Mouse (Mus musculus): ENCODE results near the gene Etfbkmt. TPM values are rescaled to one million over a fixed set of nuclear protein-coding genes. Genes with fewer than 3 reads are reported as not detected.

Gene Etfbkmt
- total RNA-seq, 1 experiment = 6.8 TPM

GRCm38 (mm10) chr6:149193276-149193905 is 53.7 kb downstream of the Etfbkmt start:
- peaks cover 5% of the 10 kb centered on the region; the same call in 1 of the 2 replicates for H3K9me3 ChIP-seq (ENCODE audit: control insufficient read depth, insufficient read depth, low read depth, low read length)
- H3K36me3 ChIP-seq (ENCODE audit: control insufficient read depth, insufficient read depth, low read length, poor library complexity, severe bottlenecking) = no peaks in the 10 kb centered on the region
- no peak overlapping the region for H3K9ac ChIP-seq (ENCODE audit: insufficient read depth, low read depth, low read length, poor library complexity, severe bottlenecking)
- no peak for TF ChIP-seq ZC3H11A (IDR thresholded peaks at IDR 0.05; ENCODE audit: borderline replicate concordance, low read depth, low read length)
- 0 out of 2 replicates have a peak, but pooled peaks have one; percentile 65 for TF ChIP-seq MAFK (IDR thresholded peaks at IDR 0.05; ENCODE audit: insufficient read depth, low read depth, low read length)
- H3K27ac ChIP-seq (ENCODE audit: insufficient read depth, low read depth, low read length, poor library complexity, severe bottlenecking) = peak overlapping the region; percentile 44; the same call in 1 of the 2 replicates
- DNase-seq (ENCODE audit: low read depth, low spot score) = no peak
- in situ Hi-C loops (cut with MboI; ENCODE audit: low sequenced_read_pairs in 2 of 2, unreplicated experiment in 2 of 2) = no loop called here
- no peak overlapping the region for H3K4me3 ChIP-seq (ENCODE audit: insufficient read depth in 1 of 2, low read depth in 1 of 2, low read length in 2 of 2, poor library complexity in 1 of 2, severe bottlenecking in 1 of 2)
- H3K4me1 ChIP-seq (ENCODE audit: control insufficient read depth in 2 of 2, insufficient read depth in 2 of 2, low read length in 2 of 2, poor library complexity in 1 of 2) = no peaks in the 10 kb centered on the region

- no peak overlapping the region for H3K4me3 ChIP-seq (ENCODE audit: insufficient read depth in 1 of 2, low read depth in 1 of 2, low read length in 2 of 2, poor library complexity in 1 of 2, severe bottlenecking in 1 of 2)
- in situ Hi-C loops (cut with MboI; ENCODE audit: low sequenced_read_pairs in 2 of 2, unreplicated experiment in 2 of 2) = no loop called here
- H3K27ac ChIP-seq (ENCODE audit: insufficient read depth, low read depth, low read length, poor library complexity, severe bottlenecking) = no peak overlapping the region
- TF ChIP-seq CHD2 (IDR thresholded peaks at IDR 0.05; ENCODE audit: low read depth, low read length) (no peak), ZC3H11A (IDR thresholded peaks at IDR 0.05; ENCODE audit: borderline replicate concordance, low read depth, low read length) (no peak), ZNF384 (IDR thresholded peaks at IDR 0.05; ENCODE audit: low read depth, low read length) (no peak), MAFK (IDR thresholded peaks at IDR 0.05; ENCODE audit: insufficient read depth, low read depth, low read length) (no peak), HCFC1 (IDR thresholded peaks at IDR 0.05; ENCODE audit: borderline replicate concordance, insufficient read depth, low read length) (no peak)
- no peak for DNase-seq (ENCODE audit: low read depth, low spot score)
- H3K9me3 ChIP-seq (ENCODE audit: control insufficient read depth, insufficient read depth, low read depth, low read length) = peaks cover 5% of the 10 kb centered on the region; the same call in 1 of the 2 replicates
- H3K36me3 ChIP-seq (ENCODE audit: control insufficient read depth, insufficient read depth, low read length, poor library complexity, severe bottlenecking) = no peaks in the 10 kb centered on the region
- no peak overlapping the region for H3K9ac ChIP-seq (ENCODE audit: insufficient read depth, low read depth, low read length, poor library complexity, severe bottlenecking)
- H3K4me1 ChIP-seq (ENCODE audit: control insufficient read depth in 2 of 2, insufficient read depth in 2 of 2, low read length in 2 of 2, poor library complexity in 1 of 2) = no peaks in the 10 kb centered on the region
These were observed 57.5 kb downstream of the Etfbkmt start for GRCm38 (mm10) chr6:149197116-149197515.

DNA sequence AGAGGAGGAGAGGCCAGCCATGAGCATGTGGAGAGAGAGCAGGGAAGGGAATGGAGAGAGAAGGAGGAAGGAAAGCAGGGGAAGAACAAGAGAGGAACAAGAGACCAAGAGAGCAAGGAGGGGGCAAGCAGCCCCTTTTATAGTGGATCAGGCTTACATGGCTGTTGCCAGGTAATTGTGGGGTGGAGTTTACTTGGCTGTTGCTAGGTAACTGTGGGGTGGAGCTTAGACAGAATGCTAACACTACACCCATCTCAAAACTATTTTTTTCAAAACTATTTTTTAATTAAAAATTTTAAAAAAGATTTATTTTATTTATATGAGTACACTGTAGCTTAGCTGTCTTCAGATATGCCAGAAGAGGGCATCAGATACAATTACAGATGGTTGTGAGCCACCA is 58.9 kb downstream of the Etfbkmt start:
- in situ Hi-C loops (cut with MboI; ENCODE audit: low sequenced_read_pairs in 2 of 2, unreplicated experiment in 2 of 2) = no loop called here
- TF ChIP-seq CHD2 (IDR thresholded peaks at IDR 0.05; ENCODE audit: low read depth, low read length) (no peak), ZC3H11A (IDR thresholded peaks at IDR 0.05; ENCODE audit: borderline replicate concordance, low read depth, low read length) (no peak), ZNF384 (IDR thresholded peaks at IDR 0.05; ENCODE audit: low read depth, low read length) (no peak), HCFC1 (IDR thresholded peaks at IDR 0.05; ENCODE audit: borderline replicate concordance, insufficient read depth, low read length) (no peak), MAFK (IDR thresholded peaks at IDR 0.05; ENCODE audit: insufficient read depth, low read depth, low read length) (no peak)
- no peaks in the 10 kb centered on the region for H3K36me3 ChIP-seq (ENCODE audit: control insufficient read depth, insufficient read depth, low read length, poor library complexity, severe bottlenecking)
- DNase-seq (ENCODE audit: low read depth, low spot score) = no peak
- H3K9ac ChIP-seq (ENCODE audit: insufficient read depth, low read depth, low read length, poor library complexity, severe bottlenecking) = no peak overlapping the region
- H3K4me1 ChIP-seq (ENCODE audit: control insufficient read depth in 2 of 2, insufficient read depth in 2 of 2, low read length in 2 of 2, poor library complexity in 1 of 2) = no peaks in the 10 kb centered on the region
- H3K27ac ChIP-seq (ENCODE audit: insufficient read depth, low read depth, low read length, poor library complexity, severe bottlenecking) = no peak overlapping the region
- no peaks in the 10 kb centered on the region for H3K9me3 ChIP-seq (ENCODE audit: control insufficient read depth, insufficient read depth, low read depth, low read length)
- H3K4me3 ChIP-seq (ENCODE audit: insufficient read depth in 1 of 2, low read depth in 1 of 2, low read length in 2 of 2, poor library complexity in 1 of 2, severe bottlenecking in 1 of 2) = no peak overlapping the region

Other genes with a start within 250 kb of the Etfbkmt start
- 24.8 and 25.7 TPM in 2 replicates for gene Caprin2, start 243.6 kb upstream of the Etfbkmt start, total RNA-seq (2012; rRNA removed)
- gene Sinhcaf, start 193.4 kb upstream of the Etfbkmt start, total RNA-seq (2012; rRNA removed) = 193 and 205 TPM in 2 replicates
- gene Dennd5b, start 38.2 kb upstream of the Etfbkmt start, total RNA-seq (2012; rRNA removed) = 10.4 and 11.5 TPM in 2 replicates
- not detected in 2 replicates for gene Gm10203, start 9.7 kb upstream of the Etfbkmt start, total RNA-seq (2012; rRNA removed)
- gene Amn1, start 48.9 kb downstream of the Etfbkmt start, total RNA-seq (2012; rRNA removed) = 10.9 and 12.6 TPM in 2 replicates
- gene Resf1, start 169.6 kb downstream of the Etfbkmt start, total RNA-seq (2012; rRNA removed) = 124 and 128 TPM in 2 replicates